Mouse (Mus musculus) left cerebral cortex, postnatal 10 days (tissue): ENCODE measurements around the gene Myoz1. TPM values are rescaled to one million over a fixed set of nuclear protein-coding genes. Genes with fewer than 3 reads are reported as not detected.
"Not testable (repeated sequence)": the region's sequence is repeated elsewhere in the genome, so short reads cannot be mapped to it uniquely, and the experiment has no call there.

ENCODE experiments used
- DNase-seq, 2 experiments: peaks; one replicate each; pipeline ENCODE4 v3.0.0; 2021 to 2022; ENCODE audit warnings: low spot score in 2 of 2, mixed read lengths in 1 of 2; ENCODE audit errors: extremely low spot score in 1 of 2
- intact Hi-C: fragments of 180-260 bp; cut with DNase I; formaldehyde crosslinking; loops from one replicate; pipeline ENCODE4 v1.15.1; 2025
- total RNA-seq, 2 experiments: library from RNA; stranded (reverse); gene quantifications; 2 replicates each; pipeline ENCODE4 v1.2.3; 2021

The Myoz1 gene
- total RNA-seq = not detected

DNA sequence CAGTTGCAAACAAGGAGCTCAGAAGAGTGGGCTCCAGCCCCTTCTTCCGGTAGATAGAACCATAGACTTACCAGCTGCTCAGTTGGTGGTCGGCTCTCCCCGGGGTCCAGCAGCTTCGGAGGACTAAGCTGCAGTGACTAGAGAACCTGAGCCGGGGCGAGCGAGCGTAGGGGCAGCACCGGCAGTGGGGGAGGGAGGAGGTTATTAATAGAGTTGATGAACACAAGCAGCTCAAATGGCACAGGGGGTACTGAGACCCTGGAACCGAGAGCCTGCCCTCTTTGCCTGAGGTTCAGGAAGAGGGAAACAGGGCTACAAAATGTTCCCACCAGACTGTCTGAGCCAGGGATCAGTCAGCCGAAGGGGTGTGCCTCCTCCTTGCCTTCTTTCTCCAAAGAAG, at the start of gene Myoz1:
TSS of gene Myoz1 (minus strand) at position 180 of the 400 bp plus-strand sequence.
- no peak for DNase-seq
- intact Hi-C loops = no loop called here

DNA sequence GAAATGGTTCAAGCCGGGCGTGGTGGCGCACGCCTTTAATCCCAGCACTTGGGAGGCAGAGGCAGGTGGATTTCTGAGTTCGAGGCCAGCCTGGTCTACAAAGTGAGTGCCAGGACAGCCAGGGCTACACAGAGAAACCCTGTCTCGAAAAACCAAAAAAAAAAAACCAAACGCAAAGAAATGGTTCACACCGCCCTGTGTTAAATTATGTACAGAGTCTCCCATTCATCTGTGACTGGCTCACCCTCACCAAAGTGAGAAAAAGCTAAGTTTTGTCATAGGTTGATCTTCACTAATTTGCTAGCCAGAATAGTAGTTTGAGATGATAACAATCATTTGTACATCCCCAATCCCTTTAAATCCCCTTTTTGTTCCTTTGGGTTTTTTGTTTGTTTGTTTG, 47.1 kb upstream of the Myoz1 start:
- DNase-seq, intact Hi-C loops: not testable (repeated sequence)

DNA sequence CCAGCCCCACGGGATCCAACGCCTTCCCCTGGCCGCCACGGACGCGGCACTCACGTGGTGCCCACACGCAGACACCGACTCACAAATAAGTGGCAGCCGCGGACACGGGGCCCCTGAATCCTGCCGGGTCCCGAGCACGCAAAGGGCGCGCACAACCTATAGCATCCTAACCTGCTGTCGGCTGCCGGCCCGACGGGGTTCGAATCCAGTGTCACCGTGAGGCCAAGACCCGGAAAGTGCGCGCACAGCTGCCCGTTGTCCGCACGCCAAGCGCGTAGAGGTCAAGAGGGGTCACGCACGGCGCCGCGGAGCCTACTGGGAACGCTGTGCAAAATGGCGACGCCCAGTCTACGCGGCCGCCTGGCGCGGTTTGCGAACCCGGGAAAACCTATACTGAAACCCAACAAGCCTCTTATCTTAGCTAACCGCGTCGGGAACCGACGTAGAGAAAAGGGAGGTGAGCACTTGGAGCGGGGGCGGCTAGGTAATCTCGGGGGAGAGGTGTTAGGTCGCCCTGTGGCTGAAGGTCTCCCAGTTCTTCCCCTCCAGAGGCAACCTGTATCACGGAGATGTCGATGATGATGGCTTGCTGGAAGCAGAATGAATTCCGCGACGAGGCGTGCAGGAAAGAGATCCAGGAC, 46.5 kb upstream of the Myoz1 start, which contains the start of gene Chchd1:
TSS of gene Chchd1 (plus strand) at position 266 of the 641 bp plus-strand sequence.
- DNase-seq = peak; percentile 85 to 95

DNA sequence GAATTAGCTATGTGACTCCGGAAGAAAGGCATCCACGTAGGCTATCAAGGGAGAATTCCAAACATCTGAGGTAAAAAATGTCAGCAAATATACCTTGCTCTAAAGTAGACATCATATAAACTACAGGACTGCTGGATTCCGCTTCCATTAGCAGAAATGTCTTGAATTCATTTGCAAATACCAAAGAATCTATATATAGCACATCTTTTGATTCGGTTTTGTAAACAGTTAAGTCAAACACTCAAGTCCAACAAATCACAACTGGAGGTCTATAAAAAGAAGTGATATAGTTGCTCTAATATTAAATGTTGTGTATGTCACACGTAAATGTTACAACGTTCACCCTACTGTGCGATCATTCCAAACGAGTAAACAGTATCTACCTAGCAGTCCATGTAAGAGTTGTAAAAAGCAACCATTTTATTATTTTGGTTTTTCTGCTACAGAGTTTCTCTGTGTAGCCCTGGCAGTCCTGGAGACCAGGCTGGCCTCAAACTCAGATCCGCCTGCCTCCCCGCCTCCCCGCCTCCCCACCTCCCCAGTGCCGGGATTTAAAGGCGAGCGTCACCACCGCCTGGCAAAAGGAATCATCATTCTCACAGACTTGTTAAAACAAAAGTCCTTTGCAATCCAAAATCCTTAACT, 45.9 kb upstream of the Myoz1 start:
- DNase-seq = no peak
- intact Hi-C loops = no loop called here

More for the DNA sequence above, 46.5 kb upstream of the Myoz1 start, which contains the start of gene Chchd1:
- intact Hi-C loops = no loop called here

DNA sequence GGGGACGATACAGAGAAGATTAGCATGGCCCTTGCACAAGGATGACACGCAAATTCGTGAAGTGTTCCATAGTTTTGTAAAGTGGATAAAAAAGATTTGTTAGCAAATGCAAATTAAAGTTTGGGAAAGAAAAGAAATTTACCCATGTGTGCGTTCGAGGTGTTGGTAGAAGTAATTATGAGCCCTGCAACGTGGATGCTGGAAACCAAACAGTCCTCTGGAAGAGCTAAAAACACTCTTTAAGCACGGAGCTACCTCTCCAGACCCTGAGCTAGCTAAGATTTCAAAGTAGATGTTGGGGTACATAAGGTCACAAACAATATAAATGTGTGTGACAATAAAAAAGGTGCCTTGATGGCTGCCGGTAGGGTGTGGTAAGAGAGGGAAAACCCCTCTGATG, 45.2 kb upstream of the Myoz1 start:
- DNase-seq = no peak
- intact Hi-C loops = no loop called here

DNA sequence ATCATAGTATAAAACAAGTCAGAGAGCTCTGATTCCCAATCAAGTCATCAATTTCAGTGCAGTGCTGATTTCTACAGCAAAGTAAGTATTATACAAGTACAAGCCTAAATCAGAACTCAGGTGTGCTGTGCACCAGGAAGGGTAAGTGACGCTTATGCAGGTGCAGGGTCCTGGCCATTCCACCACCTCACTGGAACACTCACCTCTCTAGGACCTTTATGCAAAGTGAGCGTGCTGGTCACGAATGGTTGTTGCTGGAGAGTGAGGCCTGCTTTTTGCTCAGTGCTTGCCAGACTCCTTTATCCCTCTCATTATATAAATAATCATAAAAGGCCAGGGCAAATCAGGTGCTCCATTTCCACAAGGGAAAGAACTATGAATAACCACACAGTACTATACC, 44.0 kb upstream of the Myoz1 start:
- intact Hi-C loops = no loop called here
- DNase-seq = no peak

DNA sequence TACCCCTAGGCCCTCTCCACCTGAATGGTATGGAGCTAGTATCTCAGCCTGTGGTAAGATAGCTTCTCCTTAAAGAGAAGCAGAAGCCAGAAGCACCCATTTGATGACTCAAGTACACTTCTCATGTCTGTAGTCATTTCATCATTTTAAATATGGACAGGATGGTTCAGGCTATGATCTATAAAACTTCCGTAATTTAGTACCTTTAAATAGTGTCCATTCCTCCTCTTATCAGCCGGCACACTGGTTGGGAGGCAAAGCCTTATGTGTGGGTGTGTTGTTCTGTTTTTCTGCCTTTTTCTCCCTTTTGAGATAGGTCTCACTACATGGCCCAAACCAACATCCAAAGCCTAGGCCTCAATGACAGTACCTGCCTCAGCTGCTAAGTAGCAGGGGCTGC, 42.2 kb upstream of the Myoz1 start:
- no peak for DNase-seq
- intact Hi-C loops = no loop called here

DNA sequence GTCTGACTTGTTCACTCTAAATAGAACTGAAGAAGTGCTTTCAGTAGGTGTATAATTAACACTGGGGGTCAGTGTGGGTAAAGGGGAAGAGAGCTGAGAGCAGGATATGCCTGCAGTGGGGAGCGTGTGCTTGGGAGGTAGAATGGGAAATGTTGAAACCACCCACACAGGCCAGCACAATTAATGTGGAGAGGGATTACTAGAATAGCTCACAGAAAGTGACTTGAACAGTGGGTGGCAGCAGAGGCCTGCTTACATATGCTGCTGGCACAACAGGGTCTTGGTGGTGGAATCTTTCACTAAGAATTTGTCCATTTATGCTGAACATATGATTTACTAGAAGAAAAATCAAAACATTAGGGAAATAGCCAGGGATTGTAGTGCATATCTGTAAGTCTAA, 40.6 kb upstream of the Myoz1 start:
- intact Hi-C loops = no loop called here
- peak; percentile 43 to 69 for DNase-seq

DNA sequence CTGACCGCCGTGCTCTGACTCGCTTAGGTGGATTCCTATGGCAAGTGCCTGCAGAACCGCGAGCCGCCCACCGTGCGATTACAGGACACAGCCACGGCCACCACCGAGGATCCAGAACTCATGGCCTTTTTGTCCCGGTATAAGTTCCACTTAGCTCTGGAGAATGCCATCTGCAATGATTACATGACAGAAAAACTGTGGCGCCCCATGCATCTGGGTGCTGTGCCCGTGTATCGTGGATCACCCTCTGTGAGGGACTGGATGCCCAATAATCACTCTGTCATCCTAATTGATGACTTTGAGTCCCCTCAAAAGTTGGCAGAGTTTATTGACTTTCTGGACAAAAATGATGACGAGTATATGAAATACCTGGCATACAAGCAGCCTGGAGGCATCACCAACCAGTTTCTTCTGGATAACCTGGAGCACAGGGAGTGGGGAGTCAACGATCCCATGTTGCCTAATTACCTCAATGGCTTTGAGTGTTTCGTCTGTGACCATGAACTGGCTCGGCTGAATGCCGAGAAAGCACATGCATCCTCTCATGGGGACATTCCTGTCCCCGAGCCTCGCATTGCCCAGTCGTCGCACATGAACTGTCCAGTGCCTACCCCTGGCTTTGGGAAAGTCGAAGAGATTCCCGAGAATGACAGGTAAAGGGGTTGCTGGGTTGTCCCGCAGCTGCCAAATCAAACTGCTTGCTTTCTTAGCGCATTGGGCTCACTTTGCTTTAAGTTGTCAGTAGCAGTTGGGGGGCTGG, 39.6 kb upstream of the Myoz1 start:
- DNase-seq = no peak
- intact Hi-C loops = no loop called here

DNA sequence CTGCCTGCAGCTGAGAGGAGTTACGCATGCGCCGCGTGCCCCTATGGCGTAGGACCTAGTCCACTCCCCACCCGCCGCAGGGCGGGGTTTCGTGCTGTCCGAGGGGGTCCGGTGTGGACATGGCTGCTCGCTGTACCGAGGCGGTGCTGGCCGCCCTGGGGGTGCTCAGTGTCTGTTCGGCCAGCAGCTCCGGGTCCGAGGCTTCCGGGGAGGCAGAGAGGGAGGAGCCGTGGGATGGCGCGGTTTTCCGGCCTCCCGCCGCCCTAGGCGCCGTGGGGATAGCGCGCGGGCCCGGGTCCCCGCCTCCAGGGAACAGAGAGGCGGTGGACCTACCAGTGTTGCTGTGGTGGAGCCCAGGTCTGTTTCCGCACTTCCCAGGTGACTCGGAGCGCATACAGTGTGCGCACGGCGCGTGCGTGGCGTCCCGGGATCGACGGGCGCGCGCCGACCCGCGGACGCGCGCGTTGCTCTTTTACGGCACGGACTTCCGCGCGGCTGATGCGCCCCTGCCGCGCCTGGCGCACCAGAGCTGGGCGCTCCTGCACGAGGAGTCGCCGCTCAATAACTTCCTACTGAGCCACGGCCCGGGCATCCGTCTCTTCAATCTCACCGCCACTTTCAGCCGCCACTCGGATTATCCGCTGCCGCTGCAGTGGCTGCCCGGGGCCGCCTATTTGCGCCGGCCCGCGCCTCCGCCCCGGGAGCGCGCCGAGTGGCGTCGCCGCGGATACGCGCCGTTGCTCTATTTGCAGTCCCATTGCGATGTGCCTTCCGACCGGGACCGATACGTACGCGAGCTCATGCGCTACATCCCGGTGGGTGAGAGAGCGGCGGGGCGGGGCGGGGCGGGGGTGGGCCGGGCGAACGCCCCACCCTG, 38.8 kb upstream of the Myoz1 start, which contains the start of gene Fut11:
TSS of gene Fut11 (plus strand) at position 85 of the 877 bp plus-strand sequence.
- intact Hi-C loops = no loop called here
- DNase-seq = peak; percentile 70 to 95

DNA sequence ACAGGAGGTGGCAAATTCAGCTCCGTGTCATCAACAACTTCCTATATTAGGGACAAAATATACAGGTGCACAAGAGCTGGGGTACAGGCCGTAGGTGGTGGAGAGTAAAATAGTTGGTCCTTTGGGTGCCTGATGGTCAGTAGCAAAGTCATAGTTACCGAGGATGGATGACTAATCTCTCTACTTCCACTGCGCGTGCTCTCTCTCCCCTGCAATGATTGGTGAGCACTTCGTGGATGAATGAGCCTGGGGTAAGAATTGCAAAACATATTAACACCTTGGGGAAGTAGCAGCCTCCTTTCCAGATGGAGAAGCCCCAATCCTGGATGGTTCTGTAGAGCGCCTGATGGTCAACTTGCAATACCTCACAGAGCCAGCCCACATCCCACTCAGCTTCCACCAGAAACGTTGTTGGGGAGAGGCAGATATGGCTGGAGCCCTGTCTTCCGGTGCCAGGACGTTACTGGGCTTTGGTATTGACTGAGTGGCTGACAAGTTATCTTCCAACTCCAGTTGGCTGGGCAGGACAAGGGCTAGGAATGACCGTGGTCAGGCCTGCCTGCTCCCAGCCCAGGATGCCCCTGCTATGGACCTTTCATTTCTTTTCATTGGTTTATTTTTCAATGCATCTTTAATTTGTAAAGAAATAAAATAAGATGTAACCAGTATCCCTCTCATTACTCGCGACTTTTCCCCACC, 38.0 kb upstream of the Myoz1 start:
- intact Hi-C loops = no loop called here
- DNase-seq = no peak

DNA sequence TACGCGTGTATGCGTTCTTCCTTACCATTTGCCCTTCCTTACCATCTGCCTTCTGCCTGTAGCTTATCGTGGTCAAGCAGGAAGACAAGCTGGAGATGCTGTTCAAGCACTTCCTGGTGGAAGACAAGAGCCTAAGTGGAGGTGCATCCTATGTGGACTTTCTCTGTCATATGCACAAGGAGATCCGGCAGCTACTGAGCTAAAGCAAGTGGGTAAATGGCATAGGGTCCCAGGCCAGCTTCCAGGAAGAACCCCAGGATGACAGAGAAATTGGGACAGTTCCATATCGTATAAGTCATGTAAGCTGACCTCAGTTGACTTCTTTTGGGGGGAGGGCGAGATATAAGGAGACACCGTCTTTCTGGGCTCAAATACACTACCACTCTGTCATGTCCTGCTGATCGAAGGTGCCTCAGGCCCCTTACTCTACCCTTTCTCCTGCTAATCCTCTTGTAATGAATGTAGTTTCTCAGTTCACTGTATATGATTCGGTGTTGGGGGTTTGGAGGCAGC, 37.3 kb upstream of the Myoz1 start:
- intact Hi-C loops = no loop called here
- DNase-seq = no peak

DNA sequence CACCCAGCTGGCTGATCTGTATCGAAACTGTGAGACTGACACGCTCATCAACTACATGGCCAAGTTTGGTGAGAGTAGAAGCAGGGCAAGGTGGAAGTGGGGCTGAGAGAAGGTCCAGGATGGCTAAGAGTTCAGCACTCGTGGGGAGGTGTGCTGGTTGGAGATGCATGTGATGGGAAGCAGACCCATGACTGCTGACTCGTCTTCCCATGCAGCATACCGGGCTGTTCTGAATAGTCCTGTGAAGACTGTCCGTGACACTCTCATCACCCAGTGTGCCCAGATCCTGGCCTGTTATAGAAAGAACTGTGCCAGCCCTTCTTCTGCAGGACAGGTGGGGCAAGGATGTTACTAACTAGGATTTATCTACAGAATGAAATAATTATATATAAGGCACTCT, 35.4 kb upstream of the Myoz1 start:
- intact Hi-C loops = no loop called here
- no peak for DNase-seq

DNA sequence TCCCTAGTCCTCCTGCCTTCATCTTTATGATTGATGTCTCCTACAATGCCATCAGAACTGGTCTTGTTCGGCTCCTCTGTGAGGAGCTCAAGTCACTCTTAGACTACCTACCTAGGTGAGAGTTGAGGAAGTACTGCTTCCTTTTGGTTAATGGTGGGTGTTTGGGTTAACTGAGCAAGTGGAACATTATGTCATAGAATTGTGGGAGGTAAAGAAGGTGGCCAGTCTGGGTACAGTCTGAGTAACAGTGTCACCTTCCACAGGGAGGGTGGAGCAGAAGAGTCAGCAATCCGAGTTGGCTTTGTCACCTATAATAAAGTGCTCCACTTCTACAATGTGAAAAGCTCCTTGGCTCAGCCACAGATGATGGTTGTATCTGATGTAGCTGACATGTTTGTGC, 32.7 kb upstream of the Myoz1 start:
- intact Hi-C loops = no loop called here
- DNase-seq = no peak

DNA sequence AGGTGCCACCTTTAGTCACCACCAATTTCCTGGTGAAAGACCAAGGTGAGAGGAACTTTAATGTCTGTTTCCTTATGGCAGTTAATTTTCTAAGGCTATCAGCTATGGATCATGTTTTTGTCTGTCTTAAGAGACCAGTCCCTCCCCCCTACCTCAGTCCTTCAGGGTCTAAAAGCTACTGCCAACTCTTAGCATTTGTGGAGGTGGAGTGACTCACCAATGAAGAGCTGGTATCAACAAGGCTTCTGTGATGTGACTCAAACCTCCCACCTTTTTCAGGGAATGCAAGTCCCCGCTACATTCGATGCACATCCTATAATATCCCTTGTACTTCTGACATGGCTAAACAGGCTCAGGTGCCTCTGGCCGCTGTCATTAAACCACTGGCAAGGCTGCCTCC, 30.2 kb upstream of the Myoz1 start:
- DNase-seq = no peak
- intact Hi-C loops = no loop called here

DNA sequence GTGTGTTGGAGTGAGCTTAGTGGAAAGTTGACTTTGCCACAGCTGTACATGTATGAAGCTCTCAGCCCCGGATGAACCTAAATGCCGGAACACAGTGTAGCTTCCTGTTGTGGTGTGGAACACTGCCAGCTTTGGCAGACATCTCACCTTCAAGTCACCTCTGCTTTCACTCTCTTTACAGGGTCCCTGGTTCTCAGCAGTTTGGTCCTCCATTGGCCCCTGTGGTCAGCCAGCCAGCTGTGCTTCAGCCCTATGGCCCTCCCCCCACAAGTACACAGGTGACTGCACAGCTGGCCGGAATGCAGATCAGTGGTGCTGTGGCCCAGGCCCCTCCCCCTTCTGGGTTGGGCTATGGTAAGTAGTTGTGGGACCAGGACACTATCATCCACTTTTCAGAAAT, 26.2 kb upstream of the Myoz1 start:
- no peak for DNase-seq
- intact Hi-C loops = no loop called here

DNA sequence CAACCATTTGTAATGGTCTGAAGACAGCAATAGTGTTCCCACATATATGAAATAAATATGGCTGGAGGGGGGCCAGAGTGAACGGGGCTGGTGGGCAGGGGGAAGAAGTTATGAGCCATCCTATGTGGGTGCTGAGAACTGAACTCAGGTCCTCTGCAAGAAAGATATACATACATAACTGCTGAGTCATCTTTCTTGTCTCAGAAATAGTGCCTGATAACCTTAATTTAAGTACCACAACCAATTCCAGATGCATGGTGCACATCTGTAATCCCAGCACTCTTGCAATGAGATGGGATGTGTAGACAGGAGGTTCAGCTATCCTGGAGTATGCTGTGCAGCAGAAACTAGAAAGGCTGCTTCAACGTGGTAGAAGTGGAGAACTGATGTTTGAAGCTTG, 25.4 kb upstream of the Myoz1 start:
- intact Hi-C loops = no loop called here
- DNase-seq = no peak

DNA sequence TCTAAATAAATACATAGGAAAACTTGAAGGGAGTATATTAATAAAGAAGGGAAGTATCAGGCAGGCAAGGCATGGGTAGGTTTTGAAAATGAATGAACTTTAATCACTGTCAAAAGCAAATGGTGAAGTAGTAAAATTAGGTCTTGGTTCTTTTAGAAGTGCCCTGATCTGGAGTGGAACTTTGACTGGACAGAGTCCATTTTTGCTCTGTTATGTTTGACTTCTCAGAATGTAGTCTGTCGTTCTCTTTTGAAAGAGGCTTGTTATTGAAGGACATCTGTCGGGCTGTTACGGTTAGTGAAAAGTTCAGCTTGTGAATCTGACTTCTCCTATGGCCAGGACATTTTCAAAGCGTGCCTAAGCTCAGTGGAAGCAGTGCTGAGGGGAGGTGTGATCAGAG, 21.6 kb upstream of the Myoz1 start:
- intact Hi-C loops = no loop called here
- DNase-seq = no peak
